Mouse (Mus musculus): ENCODE results near the gene Rps12-ps3. TPM values are rescaled to one million over a fixed set of nuclear protein-coding genes. Genes with fewer than 3 reads are reported as not detected.

Rps12-ps3 gene
- polyA plus RNA-seq, 2 experiments = 54.2 to 266 TPM

DNA sequence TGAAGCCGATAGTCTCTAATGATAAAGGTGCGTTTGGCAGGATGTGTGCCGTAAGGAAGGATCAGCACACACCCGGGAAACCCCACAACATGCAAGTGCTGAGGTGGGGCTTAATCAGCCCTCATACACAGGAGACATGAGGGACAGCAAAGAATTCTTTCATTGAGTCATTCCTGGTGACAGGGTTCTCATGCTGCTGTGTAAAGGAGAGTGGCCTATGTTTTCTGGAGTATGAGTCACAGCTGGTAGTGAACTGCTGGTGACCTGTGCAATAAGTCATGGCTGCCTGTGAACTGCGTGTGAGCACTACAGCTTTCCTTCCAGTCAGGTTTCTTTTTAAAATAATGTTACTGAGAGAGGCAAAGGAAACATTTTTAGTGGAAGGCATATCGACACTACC, 32.3 kb upstream of the Rps12-ps3 start:
- no peaks in the 10 kb centered on the region for H3K27me3 ChIP-seq (ENCODE audit: control insufficient read depth, insufficient read depth, low read length)
- WGBS = 88% methylated on average over 6 of the region's 6 CpGs
- no peak overlapping the region for H3K4me2 ChIP-seq (replicated peaks; ENCODE audit: low read depth, low read length, severe bottlenecking)
- no peak overlapping the region for H3K4me3 ChIP-seq (replicated peaks; ENCODE audit: low read length)
- no peak for TF ChIP-seq POLR2A (IDR thresholded peaks at IDR 0.05; ENCODE audit: borderline replicate concordance, extremely low read depth, insufficient read depth, insufficient read length)
- H3K4me1 ChIP-seq (ENCODE audit: control insufficient read depth, insufficient read depth, low read length) = no peaks in the 10 kb centered on the region
- ATAC-seq (ENCODE audit: low FRiP score, low read depth) (no peak), DNase-seq (ENCODE audit: low spot score) (no peak)
- H3K27ac ChIP-seq (replicated peaks; ENCODE audit: low read depth, low read length) = no peak overlapping the region
- no peaks in the 10 kb centered on the region for H3K9me3 ChIP-seq (ENCODE audit: control insufficient read depth, low read length)
- no peak overlapping the region for H3K9ac ChIP-seq (ENCODE audit: low read depth, low read length, severe bottlenecking)
- H3K36me3 ChIP-seq (ENCODE audit: control insufficient read depth, insufficient read depth, low read length) = no peaks in the 10 kb centered on the region

DNA sequence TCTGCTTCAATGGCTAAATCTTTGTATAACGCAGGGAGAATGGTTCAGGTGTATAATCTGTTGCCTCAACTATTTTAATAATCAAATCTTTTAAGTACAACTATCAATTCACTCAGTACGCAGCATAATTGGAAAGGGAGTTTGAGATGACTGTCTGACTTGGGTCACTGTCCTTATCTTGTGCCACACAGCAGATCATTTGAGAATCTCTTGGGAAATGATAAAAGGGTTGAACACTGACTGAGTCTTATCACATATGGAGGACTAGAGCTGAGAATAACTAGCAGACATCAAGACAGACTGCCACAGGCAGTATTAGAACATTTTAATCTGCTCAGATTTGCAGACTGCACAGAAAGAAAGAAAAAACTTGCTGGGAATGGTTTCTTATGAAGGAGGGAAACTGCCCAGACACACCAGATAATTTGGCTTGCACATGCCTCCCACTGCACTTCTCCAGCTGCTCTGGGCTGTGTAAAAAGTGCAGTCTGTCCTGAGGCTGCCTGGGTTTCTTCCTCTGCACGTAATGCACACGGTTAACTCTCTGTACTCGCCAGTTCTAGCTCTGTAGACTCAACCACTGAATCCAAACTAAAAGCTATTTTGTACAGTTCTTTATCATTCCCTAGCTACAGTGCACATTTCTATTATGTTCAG, 29.8 kb upstream of the Rps12-ps3 start:
- no peaks in the 10 kb centered on the region for H3K4me1 ChIP-seq (ENCODE audit: control insufficient read depth, insufficient read depth, low read length)
- no peaks in the 10 kb centered on the region for H3K36me3 ChIP-seq (ENCODE audit: control insufficient read depth, insufficient read depth, low read length)
- H3K4me2 ChIP-seq (replicated peaks; ENCODE audit: low read depth, low read length, severe bottlenecking) = no peak overlapping the region
- no peaks in the 10 kb centered on the region for H3K27me3 ChIP-seq (ENCODE audit: control insufficient read depth, insufficient read depth, low read length)
- ATAC-seq (ENCODE audit: low FRiP score, low read depth) = no peak
- no peak for TF ChIP-seq POLR2A (IDR thresholded peaks at IDR 0.05; ENCODE audit: borderline replicate concordance, extremely low read depth, insufficient read depth, insufficient read length)
- H3K27ac ChIP-seq (replicated peaks; ENCODE audit: low read depth, low read length) = no peak overlapping the region
- no peak for DNase-seq (ENCODE audit: low spot score)
- no peak overlapping the region for H3K9ac ChIP-seq (ENCODE audit: low read depth, low read length, severe bottlenecking)
- no peak overlapping the region for H3K4me3 ChIP-seq (replicated peaks; ENCODE audit: low read length)
- WGBS = 77% methylated on average over 5 of the region's 5 CpGs
- no peaks in the 10 kb centered on the region for H3K9me3 ChIP-seq (ENCODE audit: control insufficient read depth, low read length)

DNA sequence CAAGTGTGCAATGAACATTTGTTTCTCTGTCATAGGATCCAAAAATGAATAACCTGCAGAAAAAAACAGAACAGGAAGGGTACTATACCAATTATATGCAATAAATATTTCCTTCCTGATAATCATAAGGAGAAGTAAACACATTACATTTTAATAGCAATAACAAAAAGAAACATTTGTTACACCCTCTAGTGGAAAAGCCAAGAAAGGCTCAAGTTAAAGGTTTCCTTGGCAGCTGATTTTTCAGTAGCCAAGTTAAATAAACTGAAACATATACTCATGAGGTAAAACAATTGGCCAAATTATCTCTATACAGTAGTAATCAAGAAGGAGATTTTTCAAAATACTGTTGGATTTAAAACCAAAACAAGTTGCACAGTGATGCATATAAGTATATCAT, 6.8 kb upstream of the Rps12-ps3 start:
- Histone ChIP-seq H3K27me3 (ENCODE audit: control insufficient read depth, insufficient read depth, low read length) (no peaks in the 10 kb centered on the region), H3K27ac (replicated peaks; ENCODE audit: low read depth, low read length) (no peak overlapping the region), H3K9ac (ENCODE audit: low read depth, low read length, severe bottlenecking) (no peak overlapping the region), H3K4me2 (replicated peaks; ENCODE audit: low read depth, low read length, severe bottlenecking) (no peak overlapping the region), H3K4me3 (replicated peaks; ENCODE audit: low read length) (no peak overlapping the region), H3K4me1 (ENCODE audit: control insufficient read depth, insufficient read depth, low read length) (no peaks in the 10 kb centered on the region), H3K9me3 (ENCODE audit: control insufficient read depth, low read length) (no peaks in the 10 kb centered on the region), H3K36me3 (ENCODE audit: control insufficient read depth, insufficient read depth, low read length) (0 out of 2 replicates have a peak, but pooled peaks cover 4% of the 10 kb centered on the region)
- ATAC-seq (ENCODE audit: low FRiP score, low read depth) (no peak), DNase-seq (ENCODE audit: low spot score) (no peak)
- TF ChIP-seq POLR2A (IDR thresholded peaks at IDR 0.05; ENCODE audit: borderline replicate concordance, extremely low read depth, insufficient read depth, insufficient read length) = no peak

DNA sequence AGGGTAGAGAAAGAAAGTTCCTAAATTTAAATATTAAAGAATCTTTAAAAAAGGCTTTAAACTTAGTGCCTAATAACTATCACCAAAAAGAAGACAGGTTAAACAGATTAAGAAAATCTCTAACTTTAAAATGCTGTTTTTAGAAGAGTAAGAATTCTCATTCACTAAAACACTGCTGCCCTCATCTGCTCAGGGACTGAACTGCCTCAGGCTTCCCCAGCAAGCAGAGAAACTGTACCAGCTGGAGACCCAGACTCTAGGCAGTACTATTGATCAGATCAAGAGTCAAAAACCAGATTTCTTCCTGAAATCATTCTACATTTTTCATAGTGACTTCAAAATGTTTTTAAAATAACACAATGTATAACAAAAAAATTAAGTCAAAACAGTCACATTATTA, 5.5 kb upstream of the Rps12-ps3 start:
- Histone ChIP-seq H3K27ac (replicated peaks; ENCODE audit: low read depth, low read length) (no peak overlapping the region), H3K4me3 (replicated peaks; ENCODE audit: low read length) (no peak overlapping the region), H3K27me3 (ENCODE audit: control insufficient read depth, insufficient read depth, low read length) (no peaks in the 10 kb centered on the region), H3K4me2 (replicated peaks; ENCODE audit: low read depth, low read length, severe bottlenecking) (no peak overlapping the region), H3K9me3 (ENCODE audit: control insufficient read depth, low read length) (no peaks in the 10 kb centered on the region), H3K4me1 (ENCODE audit: control insufficient read depth, insufficient read depth, low read length) (no peaks in the 10 kb centered on the region), H3K36me3 (ENCODE audit: control insufficient read depth, insufficient read depth, low read length) (0 out of 2 replicates have a peak, but pooled peaks cover 4% of the 10 kb centered on the region), H3K9ac (ENCODE audit: low read depth, low read length, severe bottlenecking) (no peak overlapping the region)
- DNase-seq (ENCODE audit: low spot score) (peak; percentile 17), ATAC-seq (ENCODE audit: low FRiP score, low read depth) (no peak)
- no peak for TF ChIP-seq POLR2A (IDR thresholded peaks at IDR 0.05; ENCODE audit: borderline replicate concordance, extremely low read depth, insufficient read depth, insufficient read length)

DNA sequence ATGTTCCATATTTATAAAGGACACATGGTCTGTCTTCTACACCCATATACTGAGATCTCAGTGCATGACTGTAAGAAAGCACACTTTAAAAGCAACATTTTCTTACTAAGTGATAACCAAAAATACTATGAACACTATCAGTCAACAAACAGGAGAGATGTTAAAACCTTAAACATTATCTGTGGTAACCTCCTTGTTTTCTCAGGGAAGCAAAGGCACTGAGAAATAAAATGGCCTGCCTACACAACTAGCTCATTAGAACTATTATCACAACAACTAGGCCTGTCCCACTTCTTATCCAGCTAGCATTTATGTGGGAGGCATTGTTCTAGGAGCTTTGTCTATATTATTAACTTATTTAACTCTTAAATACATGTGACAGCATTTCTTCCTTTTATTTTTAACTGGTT, 8.7 kb downstream of the Rps12-ps3 start:
- no peak for TF ChIP-seq POLR2A (IDR thresholded peaks at IDR 0.05; ENCODE audit: borderline replicate concordance, extremely low read depth, insufficient read depth, insufficient read length)
- no peaks in the 10 kb centered on the region for H3K27me3 ChIP-seq (ENCODE audit: control insufficient read depth, insufficient read depth, low read length)
- ATAC-seq (ENCODE audit: low FRiP score, low read depth) (no peak), DNase-seq (ENCODE audit: low spot score) (no peak)
- no peak overlapping the region for H3K4me2 ChIP-seq (replicated peaks; ENCODE audit: low read depth, low read length, severe bottlenecking)
- no peaks in the 10 kb centered on the region for H3K4me1 ChIP-seq (ENCODE audit: control insufficient read depth, insufficient read depth, low read length)
- H3K4me3 ChIP-seq (replicated peaks; ENCODE audit: low read length) = no peak overlapping the region
- no peak overlapping the region for H3K9ac ChIP-seq (ENCODE audit: low read depth, low read length, severe bottlenecking)
- 0 out of 2 replicates have a peak, but pooled peaks cover 6% of the 10 kb centered on the region for H3K36me3 ChIP-seq (ENCODE audit: control insufficient read depth, insufficient read depth, low read length)
- no peak overlapping the region for H3K27ac ChIP-seq (replicated peaks; ENCODE audit: low read depth, low read length)
- no peaks in the 10 kb centered on the region for H3K9me3 ChIP-seq (ENCODE audit: control insufficient read depth, low read length)

DNA sequence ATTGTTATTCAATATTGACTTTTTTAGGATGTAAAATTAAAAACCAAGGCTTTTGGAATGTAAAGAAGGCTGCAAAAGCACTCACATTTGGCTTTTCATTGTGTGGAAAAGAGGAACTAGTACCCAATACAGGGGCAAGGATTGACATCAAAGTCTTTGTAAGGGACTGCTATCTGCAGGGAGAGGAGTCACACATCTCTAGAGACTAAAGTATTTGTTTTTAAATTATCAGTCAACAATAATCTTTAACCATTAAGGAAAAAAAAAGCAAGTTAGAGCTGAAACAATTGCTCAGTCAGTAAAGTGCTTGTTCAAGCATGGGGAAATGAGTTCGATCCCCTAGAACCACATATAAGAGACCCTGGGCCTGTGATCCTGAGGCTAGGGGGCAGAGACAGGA, 14.6 kb downstream of the Rps12-ps3 start:
- no peaks in the 10 kb centered on the region for H3K9me3 ChIP-seq (ENCODE audit: control insufficient read depth, low read length)
- no peak overlapping the region for H3K4me2 ChIP-seq (replicated peaks; ENCODE audit: low read depth, low read length, severe bottlenecking)
- H3K4me3 ChIP-seq (replicated peaks; ENCODE audit: low read length) = no peak overlapping the region
- WGBS = 92% methylated on average over 1 of the region's 1 CpGs
- H3K9ac ChIP-seq (ENCODE audit: low read depth, low read length, severe bottlenecking) = no peak overlapping the region
- H3K36me3 ChIP-seq (ENCODE audit: control insufficient read depth, insufficient read depth, low read length) = no peaks in the 10 kb centered on the region
- no peaks in the 10 kb centered on the region for H3K27me3 ChIP-seq (ENCODE audit: control insufficient read depth, insufficient read depth, low read length)
- no peak for TF ChIP-seq POLR2A (IDR thresholded peaks at IDR 0.05; ENCODE audit: borderline replicate concordance, extremely low read depth, insufficient read depth, insufficient read length)
- no peak overlapping the region for H3K27ac ChIP-seq (replicated peaks; ENCODE audit: low read depth, low read length)
- H3K4me1 ChIP-seq (ENCODE audit: control insufficient read depth, insufficient read depth, low read length) = peaks cover 7% of the 10 kb centered on the region
- no peak for DNase-seq (ENCODE audit: low spot score)
- no peak for ATAC-seq (ENCODE audit: low FRiP score, low read depth)

All from limb, embryonic 14.5 days (tissue).